Mouse (Mus musculus) left cerebral cortex, postnatal 4 days (tissue): ENCODE measurements at regions not wholly inside any gene's neighbourhood (a gene's known extent, or its start where the extent isn't known, plus 50 kb on each side); places are given as distances from the start of the nearest gene placed in this dataset.
A peak's percentile ranks its signal among the peaks of the same experiment; 100 is the strongest.
"Not testable (repeated sequence)": the region's sequence is repeated elsewhere in the genome, so short reads cannot be mapped to it uniquely, and the experiment has no call there.

Source experiments
- DNase-seq: peaks from one replicate; pipeline ENCODE4 v3.0.0-alpha.2; 2022
- intact Hi-C: fragments of 180-260 bp; cut with DNase I; formaldehyde crosslinking; loops from one replicate; pipeline ENCODE4 v1.15.1; 2025

GRCm38 (mm10) chr10:6182400-6182799, 260.2 kb upstream of the Rgs17 start:
- DNase-seq = no peak
- intact Hi-C loops = no loop called here

GRCm38 (mm10) chr10:6164311-6164710, 242.1 kb upstream of the Rgs17 start:
- DNase-seq = not testable (repeated sequence)

GRCm38 (mm10) chr10:6156941-6157340, 234.7 kb upstream of the Rgs17 start:
- no peak for DNase-seq
- intact Hi-C loops = no loop called here

More at GRCm38 (mm10) chr10:6164311-6164710, 242.1 kb upstream of the Rgs17 start:
- intact Hi-C loops = not testable (repeated sequence)

GRCm38 (mm10) chr10:6134091-6134490, 211.9 kb upstream of the Rgs17 start:
- intact Hi-C loops = no loop called here
- DNase-seq = no peak

DNA sequence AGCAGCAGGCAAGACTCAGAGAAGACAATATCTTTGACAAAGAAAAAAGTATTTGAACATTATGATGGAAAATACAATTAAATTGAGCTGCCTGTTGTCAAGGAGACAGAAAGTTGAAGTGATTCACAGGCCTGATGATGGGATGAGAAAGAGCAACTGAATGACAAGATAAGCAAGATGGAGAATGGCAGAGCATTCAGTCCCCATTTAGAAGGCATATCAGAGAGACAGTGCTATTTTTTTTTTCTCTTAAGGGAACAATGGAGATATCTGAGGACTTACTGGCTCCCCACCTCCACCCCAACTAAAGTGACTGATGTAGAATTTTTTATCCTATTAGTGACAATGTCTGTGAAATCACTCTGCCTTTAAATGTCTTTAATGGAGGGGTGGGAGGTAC, 202.2 kb upstream of the Rgs17 start:
- DNase-seq, intact Hi-C loops: not testable (repeated sequence)

DNA sequence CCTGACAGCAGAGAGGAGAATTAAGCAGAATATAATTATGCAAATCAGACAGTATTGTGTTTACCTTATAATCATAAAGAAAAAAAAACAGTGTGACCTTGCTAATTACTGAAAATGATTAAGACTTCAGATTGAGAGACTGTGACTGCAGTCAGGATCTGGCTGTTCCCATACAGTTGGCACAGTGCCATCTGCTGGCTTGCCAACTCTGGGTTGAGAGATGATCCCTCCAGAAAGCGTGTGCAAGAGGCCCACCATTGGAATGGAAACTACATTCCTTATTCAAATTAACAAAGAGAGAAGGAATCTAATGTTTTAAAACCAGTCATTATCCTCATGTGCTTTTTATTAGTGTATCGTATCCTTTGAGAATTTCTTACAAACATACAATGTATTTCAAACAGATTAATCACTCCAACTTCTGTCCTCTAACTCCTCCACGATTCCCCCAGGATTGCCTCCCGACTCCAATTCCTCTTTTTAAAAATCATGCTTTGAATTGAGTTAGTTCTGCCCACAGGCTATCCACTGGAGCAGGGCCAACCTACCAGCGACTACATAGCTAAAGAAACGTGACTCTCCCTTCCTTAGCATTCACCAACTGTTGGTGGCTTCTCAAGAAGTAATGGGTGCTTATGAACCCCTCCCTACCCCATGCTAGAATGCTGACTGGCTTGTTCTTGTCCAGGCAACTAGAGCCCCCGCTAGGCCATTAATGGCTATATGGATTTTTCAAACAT, 192.9 kb upstream of the Rgs17 start:
- DNase-seq = peak; percentile 85
- intact Hi-C loops = no loop called here
